Mouse (Mus musculus): Measurements from ENCODE around the gene Olfr446. TPM values are rescaled to one million over a fixed set of nuclear protein-coding genes. Genes with fewer than 3 reads are reported as not detected.

Olfr446 gene
- total and polyA plus RNA-seq, 3 experiments = 0.01 TPM; not detected in 2

DNA sequence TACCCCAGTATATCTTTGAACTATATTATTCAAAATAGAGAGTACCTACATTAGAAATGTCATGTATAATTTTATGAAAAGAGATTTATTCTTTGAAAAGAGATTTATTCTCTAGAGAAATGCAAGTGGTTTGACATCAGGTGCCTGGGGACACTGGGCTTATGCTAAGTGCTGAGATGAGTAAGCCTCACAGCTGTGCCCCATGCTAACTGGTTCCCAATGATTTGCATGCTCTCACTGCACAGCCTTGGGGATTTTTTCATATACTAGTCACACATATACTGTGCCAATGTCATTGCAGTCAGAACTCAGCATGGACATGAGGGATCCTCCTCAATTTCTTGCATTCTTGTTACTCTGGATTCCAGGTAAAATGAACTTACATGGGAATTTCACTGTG is 59.2 kb downstream of the Olfr446 start (continued):
- TF ChIP-seq SIN3A (IDR thresholded peaks at IDR 0.05; ENCODE audit: low read length) = no peak
- no peak for TF ChIP-seq USF2 (IDR thresholded peaks at IDR 0.05; ENCODE audit: borderline replicate concordance in 1 of 2, insufficient read depth in 1 of 2, low read depth in 1 of 2, low read length in 2 of 2)

Other genes starting within 250 kb of the Olfr446 start
- gene Tcaf1, start 211.3 kb upstream of the Olfr446 start, total RNA-seq (2012; rRNA removed) = not detected in 2 replicates
- not detected for gene Tcaf1, start 211.3 kb upstream of the Olfr446 start, polyA plus RNA-seq (2012; ENCODE audit: insufficient read depth in 1 of 2, insufficient read length in 2 of 2, low read depth in 1 of 2, low replicate concordance in 2 of 2, missing spikeins in 1 of 2)
- not detected in 2 replicates for gene Olfr453, start 182.0 kb upstream of the Olfr446 start, total RNA-seq (2012; rRNA removed)
- gene Olfr453, start 182.0 kb upstream of the Olfr446 start, polyA plus RNA-seq (2012; ENCODE audit: insufficient read depth in 1 of 2, insufficient read length in 2 of 2, low read depth in 1 of 2, low replicate concordance in 2 of 2, missing spikeins in 1 of 2) = not detected
- not detected in 2 replicates for gene Olfr38, start 165.0 kb upstream of the Olfr446 start, total RNA-seq (2012; rRNA removed)
- gene Olfr38, start 165.0 kb upstream of the Olfr446 start, polyA plus RNA-seq (2012; ENCODE audit: insufficient read depth in 1 of 2, insufficient read length in 2 of 2, low read depth in 1 of 2, low replicate concordance in 2 of 2, missing spikeins in 1 of 2) = not detected
- not detected in 2 replicates for gene Olfr452, start 136.3 kb upstream of the Olfr446 start, total RNA-seq (2012; rRNA removed)
- not detected for gene Olfr452, start 136.3 kb upstream of the Olfr446 start, polyA plus RNA-seq (2012; ENCODE audit: insufficient read depth in 1 of 2, insufficient read length in 2 of 2, low read depth in 1 of 2, low replicate concordance in 2 of 2, missing spikeins in 1 of 2)
- gene Olfr450, start 109.4 kb upstream of the Olfr446 start, total RNA-seq (2012; rRNA removed) = not detected in 2 replicates
- gene Olfr450, start 109.4 kb upstream of the Olfr446 start, polyA plus RNA-seq (2012; ENCODE audit: insufficient read depth in 1 of 2, insufficient read length in 2 of 2, low read depth in 1 of 2, low replicate concordance in 2 of 2, missing spikeins in 1 of 2) = not detected
- gene Olfr449, start 87.0 kb upstream of the Olfr446 start, total RNA-seq (2012; rRNA removed) = not detected in 2 replicates
- not detected for gene Olfr449, start 87.0 kb upstream of the Olfr446 start, polyA plus RNA-seq (2012; ENCODE audit: insufficient read depth in 1 of 2, insufficient read length in 2 of 2, low read depth in 1 of 2, low replicate concordance in 2 of 2, missing spikeins in 1 of 2)
- gene Olfr448, start 30.9 kb upstream of the Olfr446 start, total RNA-seq (2012; rRNA removed) = not detected in 2 replicates
- not detected for gene Olfr448, start 30.9 kb upstream of the Olfr446 start, polyA plus RNA-seq (2012; ENCODE audit: insufficient read depth in 1 of 2, insufficient read length in 2 of 2, low read depth in 1 of 2, low replicate concordance in 2 of 2, missing spikeins in 1 of 2)
- not detected in 2 replicates for gene Olfr447, start 12.5 kb upstream of the Olfr446 start, total RNA-seq (2012; rRNA removed)
- not detected for gene Olfr447, start 12.5 kb upstream of the Olfr446 start, polyA plus RNA-seq (2012; ENCODE audit: insufficient read depth in 1 of 2, insufficient read length in 2 of 2, low read depth in 1 of 2, low replicate concordance in 2 of 2, missing spikeins in 1 of 2)
- gene Olfr444, start 27.7 kb downstream of the Olfr446 start, total RNA-seq (2012; rRNA removed) = not detected in 2 replicates
- gene Olfr444, start 27.7 kb downstream of the Olfr446 start, polyA plus RNA-seq (2012; ENCODE audit: insufficient read depth in 1 of 2, insufficient read length in 2 of 2, low read depth in 1 of 2, low replicate concordance in 2 of 2, missing spikeins in 1 of 2) = not detected
- not detected in 2 replicates for gene Olfr441, start 185.0 kb downstream of the Olfr446 start, total RNA-seq (2012; rRNA removed)
- not detected for gene Olfr441, start 185.0 kb downstream of the Olfr446 start, polyA plus RNA-seq (2012; ENCODE audit: insufficient read depth in 1 of 2, insufficient read length in 2 of 2, low read depth in 1 of 2, low replicate concordance in 2 of 2, missing spikeins in 1 of 2)
- gene Olfr237-ps1, start 225.2 kb downstream of the Olfr446 start, total RNA-seq (2012; rRNA removed) = not detected in 2 replicates
- not detected for gene Olfr237-ps1, start 225.2 kb downstream of the Olfr446 start, polyA plus RNA-seq (2012; ENCODE audit: insufficient read depth in 1 of 2, insufficient read length in 2 of 2, low read depth in 1 of 2, low replicate concordance in 2 of 2, missing spikeins in 1 of 2)
- gene Olfr437, start 241.9 kb downstream of the Olfr446 start, total RNA-seq (2012; rRNA removed) = not detected in 2 replicates
- gene Olfr437, start 241.9 kb downstream of the Olfr446 start, polyA plus RNA-seq (2012; ENCODE audit: insufficient read depth in 1 of 2, insufficient read length in 2 of 2, low read depth in 1 of 2, low replicate concordance in 2 of 2, missing spikeins in 1 of 2) = not detected